Mouse (Mus musculus): Measurements from ENCODE around the gene Gna11. TPM values are rescaled to one million over a fixed set of nuclear protein-coding genes. Genes with fewer than 3 reads are reported as not detected.

Gna11 gene
- 93.0 and 107 TPM in 2 replicates for polyA plus RNA-seq (2012; rRNA removed)

DNA sequence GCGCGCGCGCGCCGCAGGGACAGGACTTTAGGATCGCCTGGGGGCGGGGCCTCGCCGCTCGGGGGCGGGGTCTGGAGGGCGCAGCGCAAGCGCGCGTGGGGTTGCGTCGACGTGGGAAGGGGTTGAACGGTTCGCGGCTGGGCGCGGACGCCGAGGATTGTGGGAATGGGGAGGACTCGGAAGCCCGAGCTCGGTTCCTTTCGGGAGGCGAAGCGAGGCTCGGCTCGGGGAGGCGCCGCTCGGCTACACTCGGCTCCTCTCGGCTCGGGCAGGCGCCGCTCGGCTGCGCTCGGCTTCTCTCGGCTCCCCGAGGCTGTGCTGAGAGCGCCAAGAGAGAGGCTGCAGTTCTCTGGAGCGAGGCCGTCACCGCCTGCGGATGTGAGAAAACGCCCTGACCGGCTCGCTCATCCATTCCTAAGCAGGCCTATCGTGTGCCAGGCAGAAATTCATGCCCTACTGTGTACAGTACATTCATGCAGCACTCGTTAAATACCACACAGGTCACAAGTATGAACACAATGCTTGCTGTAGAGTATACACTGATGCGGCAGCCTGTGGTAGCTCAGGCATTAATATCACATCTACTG lies at the start of gene Gna11:
Gna11 (minus strand) TSS at position 30 of the 587 bp plus-strand sequence.
- Histone ChIP-seq H3K36me3 (ENCODE audit: control insufficient read depth, insufficient read depth, low read length) (no peaks in the 10 kb centered on the region), H3K4me3 (ENCODE audit: insufficient read depth, low read depth, low read length) (peak within 1 kb of the TSS; percentile 93), H3K27ac (ENCODE audit: insufficient read depth, low read depth, low read length) (peak within 1 kb of the TSS; percentile 84), H3K4me1 (ENCODE audit: control insufficient read depth, insufficient read depth, low read length) (peaks cover 30% of the 10 kb centered on the region), H3K27me3 (replicated peaks; ENCODE audit: control insufficient read depth, insufficient read depth, low read length) (no peaks in the 10 kb centered on the region)
- TF ChIP-seq CTCF (conservative IDR thresholded peaks at IDR 0.05; ENCODE audit: insufficient read depth, insufficient read length, low read depth, low read length) (no peak), POLR2A (IDR thresholded peaks at IDR 0.05; ENCODE audit: low read depth, low read length) (no peak)
- peak; percentile 100 for DNase-seq
- 1% methylated on average over 51 of the region's 59 CpGs for WGBS

DNA sequence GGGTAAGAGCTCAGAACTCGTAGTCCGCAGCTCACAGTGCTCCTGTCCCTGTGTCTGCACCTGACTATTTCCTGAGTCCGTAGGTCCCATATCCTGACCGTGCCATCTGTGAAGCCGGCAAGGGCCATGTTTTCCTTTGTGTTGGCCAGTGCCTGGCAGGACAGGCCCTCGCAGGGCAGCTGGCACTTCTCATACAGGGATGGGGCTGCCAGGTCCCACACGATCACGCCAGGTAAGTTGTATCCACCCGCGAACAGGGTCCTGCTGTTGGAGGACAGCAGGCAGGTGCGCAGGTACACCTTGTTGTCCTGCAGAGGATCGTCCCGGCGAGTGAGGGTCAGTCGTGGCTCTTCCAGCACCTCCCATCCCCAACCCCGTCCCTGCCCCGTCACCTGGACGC lies 48.9 kb upstream of the Gna11 start:
- H3K4me3 ChIP-seq (ENCODE audit: insufficient read depth, low read depth, low read length): no peak overlapping the region
- H3K27ac ChIP-seq (ENCODE audit: insufficient read depth, low read depth, low read length): no peak overlapping the region
- H3K27me3 ChIP-seq (replicated peaks; ENCODE audit: control insufficient read depth, insufficient read depth, low read length): no peaks in the 10 kb centered on the region
- TF ChIP-seq POLR2A (IDR thresholded peaks at IDR 0.05; ENCODE audit: low read depth, low read length): no peak
- TF ChIP-seq CTCF (conservative IDR thresholded peaks at IDR 0.05; ENCODE audit: insufficient read depth, insufficient read length, low read depth, low read length): no peak
- 83% methylated on average over 18 of the region's 18 CpGs for WGBS
- 0 out of 2 replicates have a peak, but pooled peaks cover 2% of the 10 kb centered on the region for H3K4me1 ChIP-seq (ENCODE audit: control insufficient read depth, insufficient read depth, low read length)
- H3K36me3 ChIP-seq (ENCODE audit: control insufficient read depth, insufficient read depth, low read length): no peaks in the 10 kb centered on the region
- no peak for DNase-seq

GRCm38 (mm10) chr10:81593223-81593622 lies 48.2 kb upstream of the Gna11 start:
- TF ChIP-seq CTCF (conservative IDR thresholded peaks at IDR 0.05; ENCODE audit: insufficient read depth, insufficient read length, low read depth, low read length) (no peak), POLR2A (IDR thresholded peaks at IDR 0.05; ENCODE audit: low read depth, low read length) (no peak)
- H3K36me3 ChIP-seq (ENCODE audit: control insufficient read depth, insufficient read depth, low read length): no peaks in the 10 kb centered on the region
- no peak for DNase-seq
- no peaks in the 10 kb centered on the region for H3K27me3 ChIP-seq (replicated peaks; ENCODE audit: control insufficient read depth, insufficient read depth, low read length)
- H3K4me3 ChIP-seq (ENCODE audit: insufficient read depth, low read depth, low read length): no peak overlapping the region
- H3K4me1 ChIP-seq (ENCODE audit: control insufficient read depth, insufficient read depth, low read length): 0 out of 2 replicates have a peak, but pooled peaks cover 2% of the 10 kb centered on the region
- 68% methylated on average over 4 of the region's 4 CpGs for WGBS
- no peak overlapping the region for H3K27ac ChIP-seq (ENCODE audit: insufficient read depth, low read depth, low read length)

GRCm38 (mm10) chr10:81592631-81593030 lies 47.6 kb upstream of the Gna11 start:
- 85% methylated on average over 7 of the region's 7 CpGs for WGBS
- H3K27me3 ChIP-seq (replicated peaks; ENCODE audit: control insufficient read depth, insufficient read depth, low read length): no peaks in the 10 kb centered on the region
- no peak overlapping the region for H3K27ac ChIP-seq (ENCODE audit: insufficient read depth, low read depth, low read length)
- H3K4me1 ChIP-seq (ENCODE audit: control insufficient read depth, insufficient read depth, low read length): 0 out of 2 replicates have a peak, but pooled peaks cover 2% of the 10 kb centered on the region
- TF ChIP-seq CTCF (conservative IDR thresholded peaks at IDR 0.05; ENCODE audit: insufficient read depth, insufficient read length, low read depth, low read length): no peak
- no peak for TF ChIP-seq POLR2A (IDR thresholded peaks at IDR 0.05; ENCODE audit: low read depth, low read length)
- no peaks in the 10 kb centered on the region for H3K36me3 ChIP-seq (ENCODE audit: control insufficient read depth, insufficient read depth, low read length)
- DNase-seq: no peak
- no peak overlapping the region for H3K4me3 ChIP-seq (ENCODE audit: insufficient read depth, low read depth, low read length)

- Histone ChIP-seq H3K27ac (ENCODE audit: insufficient read depth, low read depth, low read length) (no peak overlapping the region), H3K4me1 (ENCODE audit: control insufficient read depth, insufficient read depth, low read length) (no peaks in the 10 kb centered on the region), H3K36me3 (ENCODE audit: control insufficient read depth, insufficient read depth, low read length) (no peaks in the 10 kb centered on the region), H3K27me3 (replicated peaks; ENCODE audit: control insufficient read depth, insufficient read depth, low read length) (no peaks in the 10 kb centered on the region), H3K4me3 (ENCODE audit: insufficient read depth, low read depth, low read length) (no peak overlapping the region)
- TF ChIP-seq CTCF (conservative IDR thresholded peaks at IDR 0.05; ENCODE audit: insufficient read depth, insufficient read length, low read depth, low read length): no peak
- no peak for TF ChIP-seq POLR2A (IDR thresholded peaks at IDR 0.05; ENCODE audit: low read depth, low read length)
- WGBS: 64% methylated on average over 9 of the region's 9 CpGs
- DNase-seq: no peak
Observed at GRCm38 (mm10) chr10:81591846-81592245, 46.9 kb upstream of the Gna11 start.

GRCm38 (mm10) chr10:81588739-81589138 lies 43.7 kb upstream of the Gna11 start:
- no peaks in the 10 kb centered on the region for H3K36me3 ChIP-seq (ENCODE audit: control insufficient read depth, insufficient read depth, low read length)
- TF ChIP-seq POLR2A (IDR thresholded peaks at IDR 0.05; ENCODE audit: low read depth, low read length): no peak
- no peak for TF ChIP-seq CTCF (conservative IDR thresholded peaks at IDR 0.05; ENCODE audit: insufficient read depth, insufficient read length, low read depth, low read length)
- no peak overlapping the region for H3K4me3 ChIP-seq (ENCODE audit: insufficient read depth, low read depth, low read length)
- H3K27me3 ChIP-seq (replicated peaks; ENCODE audit: control insufficient read depth, insufficient read depth, low read length): no peaks in the 10 kb centered on the region
- no peak overlapping the region for H3K27ac ChIP-seq (ENCODE audit: insufficient read depth, low read depth, low read length)
- 85% methylated on average over 7 of the region's 7 CpGs for WGBS
- no peak for DNase-seq
- H3K4me1 ChIP-seq (ENCODE audit: control insufficient read depth, insufficient read depth, low read length): no peaks in the 10 kb centered on the region

- H3K36me3 ChIP-seq (ENCODE audit: control insufficient read depth, insufficient read depth, low read length): no peaks in the 10 kb centered on the region
- no peaks in the 10 kb centered on the region for H3K27me3 ChIP-seq (replicated peaks; ENCODE audit: control insufficient read depth, insufficient read depth, low read length)
- 69% methylated on average over 6 of the region's 6 CpGs for WGBS
- H3K4me1 ChIP-seq (ENCODE audit: control insufficient read depth, insufficient read depth, low read length): no peaks in the 10 kb centered on the region
- no peak overlapping the region for H3K4me3 ChIP-seq (ENCODE audit: insufficient read depth, low read depth, low read length)
- H3K27ac ChIP-seq (ENCODE audit: insufficient read depth, low read depth, low read length): no peak overlapping the region
- no peak for DNase-seq
- TF ChIP-seq POLR2A (IDR thresholded peaks at IDR 0.05; ENCODE audit: low read depth, low read length): no peak
- TF ChIP-seq CTCF (conservative IDR thresholded peaks at IDR 0.05; ENCODE audit: insufficient read depth, insufficient read length, low read depth, low read length): no peak
Observed at GRCm38 (mm10) chr10:81583347-81583746, 38.4 kb upstream of the Gna11 start.
